Mouse (Mus musculus) spleen, adult 2 months (tissue): ENCODE results near the gene Slco4a1. TPM values are rescaled to one million over a fixed set of nuclear protein-coding genes. Genes with fewer than 3 reads are reported as not detected.

Experiments
- DNase-seq, 2 experiments: peaks; one replicate each; pipeline versions ENCODE4 v3.0.0 to v3.0.0-alpha.2; 2012 to 2021; ENCODE audit warnings: low spot score in 2 of 2, low read depth in 1 of 2
- H3K27ac ChIP-seq: fragments of 200-500 bp; 2 replicates; pipeline ENCODE4 v1.5.1; 2012; ENCODE audit warnings: low read length, inconsistent platforms; ENCODE audit not compliant: insufficient read depth
- H3K27me3 ChIP-seq: fragments of 200-500 bp; 2 replicates; pipeline ENCODE4 v1.6.1; 2012; ENCODE audit warnings: mild to moderate bottlenecking, moderate library complexity, low read length, inconsistent platforms; ENCODE audit not compliant: control insufficient read depth, insufficient read depth
- H3K36me3 ChIP-seq: fragments of 200-500 bp; 2 replicates; pipeline ENCODE4 v1.6.1; 2012; ENCODE audit warnings: mild to moderate bottlenecking, low read length, inconsistent platforms; ENCODE audit not compliant: control insufficient read depth, insufficient read depth
- H3K4me1 ChIP-seq: fragments of 200-500 bp; 2 replicates; pipeline ENCODE4 v1.6.1; 2011; ENCODE audit warnings: inconsistent platforms; ENCODE audit not compliant: control insufficient read depth, insufficient read depth, insufficient read length
- H3K4me3 ChIP-seq: fragments of 200-500 bp; 2 replicates; pipeline ENCODE4 v1.5.1; 2011; ENCODE audit warnings: mild to moderate bottlenecking, inconsistent platforms; ENCODE audit not compliant: insufficient read depth, insufficient read length; ENCODE audit errors: extremely low read depth
- CTCF ChIP-seq: fragments of 200-500 bp; IDR thresholded peaks from 2 replicates; pipeline ENCODE4 v1.5.1; 2011; ENCODE audit warnings: mild to moderate bottlenecking, inconsistent platforms; ENCODE audit not compliant: insufficient read depth, insufficient read length, insufficient replicate concordance; ENCODE audit errors: extremely low read depth
- POLR2A ChIP-seq: fragments of 200-500 bp; IDR thresholded peaks from 2 replicates; pipeline ENCODE4 v1.6.1; 2011; ENCODE audit warnings: low read depth, low read length, inconsistent platforms
- WGBS: fragments of 180-500 bp; shearing (Covaris S2); methylation state at CpG from one replicate; pipeline ENCODE4 v1.1.7; 2018; 5-methylcytosine and 5-hydroxymethylcytosine counted together
- polyA plus RNA-seq: library from polyadenylated mRNA; depleted of rRNA; stranded (reverse); fragments of >200 nt; gene quantifications from 2 replicates; pipeline ENCODE4 v1.2.3, GENCODE M21; 2012

Gene Slco4a1
- polyA plus RNA-seq, 1 experiment: 8.1 TPM

DNA sequence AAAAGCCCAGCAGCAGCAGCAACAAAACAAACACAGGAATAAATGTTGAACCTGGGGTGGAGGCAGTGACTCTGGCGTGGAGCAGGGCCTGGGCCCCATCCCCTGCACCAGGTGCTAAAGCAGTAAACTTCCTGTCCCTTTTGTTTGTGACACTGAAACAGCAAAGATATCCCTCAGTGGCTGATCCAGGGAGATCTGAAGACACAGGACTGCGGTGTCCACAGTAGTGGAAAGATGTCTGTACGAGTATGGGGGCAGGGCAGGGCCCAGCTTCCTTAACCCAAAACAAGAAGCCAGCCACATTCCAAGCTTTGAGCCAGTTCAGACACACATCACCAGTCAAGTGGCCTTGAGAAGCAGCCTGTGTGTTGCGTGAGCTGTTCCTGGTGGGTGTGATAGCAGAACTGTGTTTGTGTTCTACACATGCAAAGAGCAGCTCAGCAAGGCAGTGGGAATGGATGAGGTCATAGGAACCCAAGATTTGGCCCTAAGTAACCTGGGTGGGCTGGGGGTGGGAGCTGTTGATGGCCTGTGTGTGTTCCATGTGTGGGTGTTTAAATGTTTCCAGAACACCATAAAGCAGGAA is 20.6 kb upstream of the Slco4a1 start:
- H3K27ac ChIP-seq: 0 out of 2 replicates have a peak overlapping the region, but pooled peaks have one; percentile 6
- DNase-seq: no peak
- no peak for TF ChIP-seq POLR2A
- TF ChIP-seq CTCF: no peak
- H3K36me3 ChIP-seq: no peaks in the 10 kb centered on the region
- 51% methylated on average over 4 of the region's 4 CpGs for WGBS
- H3K4me3 ChIP-seq: no peak overlapping the region
- peaks cover 25% of the 10 kb centered on the region; the same call in 1 of the 2 replicates for H3K4me1 ChIP-seq
- H3K27me3 ChIP-seq: no peaks in the 10 kb centered on the region

- Histone ChIP-seq H3K4me3 (no peak overlapping the region), H3K27me3 (no peaks in the 10 kb centered on the region)
- 7% methylated on average over 5 of the region's 5 CpGs for WGBS
Measured at GRCm38 (mm10) chr2:180437149-180437864, 18.7 kb upstream of the Slco4a1 start.

GRCm38 (mm10) chr2:180439791-180440190 is 16.3 kb upstream of the Slco4a1 start:
- H3K27me3 ChIP-seq: no peaks in the 10 kb centered on the region
- DNase-seq: no peak
- H3K4me1 ChIP-seq: peaks cover 53% of the 10 kb centered on the region; the same call in 1 of the 2 replicates
- WGBS: 17% methylated on average over 3 of the region's 3 CpGs
- no peaks in the 10 kb centered on the region for H3K36me3 ChIP-seq
- peak overlapping the region; percentile 42; the same call in 1 of the 2 replicates for H3K27ac ChIP-seq
- TF ChIP-seq POLR2A: no peak
- TF ChIP-seq CTCF: no peak
- H3K4me3 ChIP-seq: no peak overlapping the region

More at GRCm38 (mm10) chr2:180437149-180437864, 18.7 kb upstream of the Slco4a1 start:
- H3K36me3 ChIP-seq: no peaks in the 10 kb centered on the region
- peak; percentile 28 to 29 for DNase-seq
- no peak for TF ChIP-seq POLR2A
- no peak for TF ChIP-seq CTCF
- H3K27ac ChIP-seq: peak overlapping the region; percentile 51; the same call in 1 of the 2 replicates
- peaks cover 32% of the 10 kb centered on the region; the same call in 1 of the 2 replicates for H3K4me1 ChIP-seq

GRCm38 (mm10) chr2:180440596-180441332 is 15.3 kb upstream of the Slco4a1 start:
- 76% methylated on average over 9 of the region's 9 CpGs for WGBS
- Histone ChIP-seq H3K4me1 (peaks cover 57% of the 10 kb centered on the region; the same call in 1 of the 2 replicates), H3K27ac (no peak overlapping the region), H3K4me3 (no peak overlapping the region), H3K36me3 (no peaks in the 10 kb centered on the region), H3K27me3 (no peaks in the 10 kb centered on the region)
- DNase-seq: no peak
- no peak for TF ChIP-seq POLR2A
- no peak for TF ChIP-seq CTCF

GRCm38 (mm10) chr2:180442061-180442460 is 14.0 kb upstream of the Slco4a1 start:
- Histone ChIP-seq H3K36me3 (no peaks in the 10 kb centered on the region), H3K4me3 (no peak overlapping the region), H3K27me3 (no peaks in the 10 kb centered on the region), H3K27ac (peak overlapping the region; percentile 17), H3K4me1 (peaks cover 57% of the 10 kb centered on the region; the same call in 1 of the 2 replicates)
- WGBS: 20% methylated on average over 5 of the region's 5 CpGs
- peak in 1 of 2 experiments; percentile 44 for DNase-seq
- no peak for TF ChIP-seq CTCF
- no peak for TF ChIP-seq POLR2A

- H3K27ac ChIP-seq: peak overlapping the region; percentile 51
- TF ChIP-seq CTCF (no peak), POLR2A (no peak)
- WGBS: 17% methylated on average over 7 of the region's 7 CpGs
Measured at GRCm38 (mm10) chr2:180443861-180444260, 12.2 kb upstream of the Slco4a1 start.

More at GRCm38 (mm10) chr2:180443861-180444260, 12.2 kb upstream of the Slco4a1 start:
- H3K4me1 ChIP-seq: peaks cover 47% of the 10 kb centered on the region; the same call in 1 of the 2 replicates
- no peak overlapping the region for H3K4me3 ChIP-seq
- no peaks in the 10 kb centered on the region for H3K27me3 ChIP-seq
- DNase-seq: no peak
- H3K36me3 ChIP-seq: no peaks in the 10 kb centered on the region
